Mouse (Mus musculus) forebrain, embryonic 11.5 days (tissue): ENCODE measurements around the gene Gm17660. TPM values are rescaled to one million over a fixed set of nuclear protein-coding genes. Genes with fewer than 3 reads are reported as not detected.
A peak's percentile ranks its signal among the peaks of the same experiment; 100 is the strongest.

Source experiments
- ATAC-seq: fragments of 200-750 bp; cut with Nextera tagmentation; replicated peaks from 2 replicates; pipeline ENCODE4 v1.8.0; 2017; ENCODE audit warnings: moderate TSS enrichment; ENCODE audit not compliant: low FRiP score
- DNase-seq: peaks from one replicate; pipeline ENCODE4 v3.0.0-alpha.2; 2017; ENCODE audit warnings: low spot score
- H3K27ac ChIP-seq: fragments of 300-500 bp; sonication (generic); 2 replicates; pipeline ENCODE4 v1.5.1; 2014; ENCODE audit warnings: low read depth, low read length
- H3K27me3 ChIP-seq: fragments of 300-500 bp; sonication (generic); 2 replicates; pipeline ENCODE4 v1.6.1; 2014; ENCODE audit warnings: mild to moderate bottlenecking, low read length, mixed read lengths; ENCODE audit not compliant: control insufficient read depth, insufficient read depth
- H3K36me3 ChIP-seq: fragments of 300-500 bp; sonication (generic); 2 replicates; pipeline ENCODE4 v1.6.1; 2014; ENCODE audit warnings: mild to moderate bottlenecking, low read length, moderate library complexity, mixed read lengths; ENCODE audit not compliant: control insufficient read depth, insufficient read depth
- H3K4me1 ChIP-seq: fragments of 300-500 bp; sonication (generic); replicated peaks from 2 replicates; pipeline ENCODE4 v1.6.1; 2014; ENCODE audit warnings: low read length, mixed read lengths; ENCODE audit not compliant: control insufficient read depth, insufficient read depth
- H3K4me2 ChIP-seq: fragments of 300-500 bp; sonication (generic); 2 replicates; pipeline ENCODE4 v1.6.1; 2014; ENCODE audit warnings: low read depth, mild to moderate bottlenecking, low read length, moderate library complexity, mixed read lengths; ENCODE audit not compliant: severe bottlenecking
- H3K4me3 ChIP-seq: fragments of 300-500 bp; sonication (generic); 2 replicates; pipeline ENCODE4 v1.5.1; 2014; ENCODE audit warnings: low read depth, low read length
- H3K9ac ChIP-seq: fragments of 300-500 bp; sonication (generic); 2 replicates; pipeline ENCODE4 v1.6.1; 2014; ENCODE audit warnings: low read length
- H3K9me3 ChIP-seq: fragments of 300-500 bp; sonication (generic); 2 replicates; pipeline ENCODE4 v1.6.1; 2016; ENCODE audit warnings: low read length, mixed read lengths; ENCODE audit not compliant: control insufficient read depth
- WGBS: fragments of 180-500 bp; shearing (Covaris S2); extraction: QIAGEN DNeasy Blood & Tissue Kit; methylation state at CpG from one replicate; pipeline ENCODE4 v1.1.7; 2014; 5-methylcytosine and 5-hydroxymethylcytosine counted together
- polyA plus RNA-seq: library from polyadenylated mRNA; unstranded; fragments of >200 nt; fragmentation: Nextera tagmentation; extraction: Ambion mirVana; gene quantifications from 2 replicates; pipeline ENCODE4 v1.2.1, GENCODE M21; 2014

Gene Gm17660
- polyA plus RNA-seq, 1 experiment from 2014 or later: not detected

DNA sequence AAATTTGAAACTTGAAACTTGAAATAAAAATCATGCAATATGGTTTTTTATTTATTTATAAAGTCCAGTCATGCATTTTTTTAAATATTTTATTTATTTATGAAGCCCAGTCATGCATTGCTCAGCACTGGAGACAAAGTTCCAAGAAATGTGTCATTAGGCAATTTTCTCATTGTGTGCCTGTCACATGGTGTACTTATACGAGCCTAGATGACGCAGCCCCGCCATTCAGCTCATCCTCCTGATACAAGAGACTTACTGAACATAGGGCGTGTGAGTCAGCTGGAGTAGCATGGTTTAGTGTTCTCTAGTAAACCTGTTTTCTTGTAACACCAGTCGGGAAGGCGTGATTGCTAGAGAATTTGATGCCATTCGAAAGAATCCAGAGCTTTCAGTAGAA, 21.1 kb downstream of the Gm17660 start:
- no peak overlapping the region for H3K9ac ChIP-seq
- 88% methylated on average over 7 of the region's 7 CpGs for WGBS
- no peak overlapping the region for H3K4me3 ChIP-seq
- no peaks in the 10 kb centered on the region for H3K9me3 ChIP-seq
- peaks cover 2% of the 10 kb centered on the region; the same call in 1 of the 2 replicates for H3K36me3 ChIP-seq
- H3K27ac ChIP-seq: no peak overlapping the region
- H3K4me1 ChIP-seq: no peaks in the 10 kb centered on the region
- H3K4me2 ChIP-seq: no peak overlapping the region
- DNase-seq (no peak), ATAC-seq (no peak)
- H3K27me3 ChIP-seq: no peaks in the 10 kb centered on the region

GRCm38 (mm10) chr5:104055816-104056215, 21.6 kb downstream of the Gm17660 start:
- Histone ChIP-seq H3K9me3 (no peaks in the 10 kb centered on the region), H3K4me2 (no peak overlapping the region), H3K27me3 (no peaks in the 10 kb centered on the region), H3K36me3 (no peaks in the 10 kb centered on the region; the same call in 1 of the 2 replicates), H3K4me1 (no peaks in the 10 kb centered on the region), H3K27ac (no peak overlapping the region), H3K9ac (no peak overlapping the region), H3K4me3 (no peak overlapping the region)
- WGBS: 90% methylated on average over 4 of the region's 4 CpGs
- no peak for ATAC-seq
- DNase-seq: no peak

DNA sequence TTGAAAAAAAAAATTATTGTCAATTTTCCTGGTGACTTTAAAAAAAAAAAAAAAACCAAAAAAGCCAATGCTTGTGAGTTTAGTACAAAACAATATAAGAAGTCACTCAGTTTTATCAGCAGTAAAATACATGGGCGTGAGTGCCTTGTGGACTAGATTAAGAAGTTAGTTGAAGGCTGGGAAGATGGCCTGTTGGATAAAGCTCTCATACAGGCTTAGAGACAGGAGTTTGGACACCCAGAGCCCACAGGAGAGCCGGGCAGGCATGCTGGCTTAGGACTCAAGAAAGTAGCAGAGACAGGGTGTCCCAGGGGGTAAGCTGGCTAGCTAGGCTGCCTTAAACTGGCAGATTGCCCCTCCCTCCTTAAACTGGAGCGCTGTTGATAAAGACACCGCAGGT, 22.5 kb downstream of the Gm17660 start:
- WGBS: 95% methylated on average over 4 of the region's 4 CpGs
- ATAC-seq (no peak), DNase-seq (no peak)
- Histone ChIP-seq H3K36me3 (no peaks in the 10 kb centered on the region; the same call in 1 of the 2 replicates), H3K9me3 (no peaks in the 10 kb centered on the region), H3K4me3 (no peak overlapping the region), H3K4me2 (no peak overlapping the region), H3K4me1 (no peaks in the 10 kb centered on the region), H3K27ac (no peak overlapping the region), H3K27me3 (no peaks in the 10 kb centered on the region), H3K9ac (no peak overlapping the region)

GRCm38 (mm10) chr5:104052956-104053355, 24.5 kb downstream of the Gm17660 start:
- Histone ChIP-seq H3K27me3 (no peaks in the 10 kb centered on the region), H3K9me3 (no peaks in the 10 kb centered on the region), H3K4me3 (no peak overlapping the region), H3K9ac (no peak overlapping the region), H3K4me2 (no peak overlapping the region), H3K27ac (no peak overlapping the region), H3K4me1 (no peaks in the 10 kb centered on the region), H3K36me3 (no peaks in the 10 kb centered on the region; the same call in 1 of the 2 replicates)
- peak; percentile 52 for DNase-seq
- no peak for ATAC-seq
- WGBS: 58% methylated on average over 8 of the region's 8 CpGs

DNA sequence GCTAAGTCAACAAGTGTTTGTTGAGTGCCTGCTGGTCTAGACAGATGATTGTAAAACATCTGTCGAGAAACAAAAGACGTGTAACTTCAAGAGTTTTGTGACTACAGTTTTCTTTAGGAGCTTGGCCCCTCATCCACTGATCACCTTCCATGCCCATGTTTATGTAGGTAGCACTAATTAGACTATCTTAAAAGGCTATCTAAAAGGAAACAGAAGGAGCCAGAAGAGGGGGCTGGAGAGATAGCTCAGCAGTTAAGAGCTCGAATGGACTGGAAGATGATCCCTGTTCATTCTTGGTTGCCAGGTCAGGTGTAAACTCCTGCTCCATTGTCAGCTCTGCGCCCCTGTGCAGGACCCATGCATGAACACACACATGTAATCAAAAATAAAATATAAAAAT, 29.3 kb downstream of the Gm17660 start:
- no peak for DNase-seq
- H3K36me3 ChIP-seq: no peaks in the 10 kb centered on the region; the same call in 1 of the 2 replicates
- H3K9ac ChIP-seq: no peak overlapping the region

DNA sequence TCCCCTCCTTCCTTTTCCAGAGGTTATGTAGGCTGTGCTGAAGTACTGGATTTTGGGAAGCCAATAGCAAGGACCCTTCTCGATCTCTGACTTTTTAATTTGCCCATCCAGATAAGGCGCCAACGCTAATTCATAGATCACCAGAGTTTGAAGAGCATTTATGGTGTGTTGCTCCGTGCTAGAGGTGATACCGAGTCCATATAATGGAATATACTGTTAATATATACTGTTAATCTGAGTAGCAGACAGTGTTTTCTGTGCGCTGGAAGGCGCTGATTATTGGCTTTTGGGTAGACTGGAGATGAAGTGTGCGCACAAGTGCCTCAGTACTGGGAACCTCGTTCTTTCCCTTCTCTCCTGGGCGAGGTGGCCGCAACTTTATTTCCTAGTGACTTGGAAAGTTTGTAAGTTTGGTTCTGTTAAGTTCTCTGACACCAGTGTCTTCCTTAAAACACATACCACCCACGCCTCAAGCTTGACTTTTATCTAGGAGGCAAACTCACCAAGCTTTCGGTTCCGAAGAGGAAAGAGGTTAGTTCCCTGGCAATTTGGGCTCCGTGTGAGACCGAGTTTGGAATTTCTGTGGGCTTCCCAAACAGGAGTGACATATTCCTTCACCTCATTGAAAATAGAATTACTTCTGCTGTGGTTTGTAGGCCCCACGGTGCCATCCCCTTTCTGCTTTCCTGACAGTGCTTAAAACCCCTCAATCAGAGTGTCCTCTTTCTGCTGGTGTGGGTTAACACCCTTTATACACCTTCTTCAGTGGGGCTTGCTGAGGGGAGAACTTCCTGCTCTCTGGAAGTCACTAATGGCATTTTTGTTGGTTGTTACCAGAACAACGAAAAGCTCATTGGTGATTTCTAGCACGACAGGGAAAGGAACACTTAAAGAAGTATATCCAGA, 30.0 kb downstream of the Gm17660 start:
- peak overlapping the region; percentile 64 for H3K4me2 ChIP-seq
- H3K27ac ChIP-seq: peak overlapping the region; percentile 31; the same call in 1 of the 2 replicates
- no peaks in the 10 kb centered on the region; the same call in 1 of the 2 replicates for H3K4me1 ChIP-seq
- 13% methylated on average over 19 of the region's 19 CpGs for WGBS
- ATAC-seq (no peak), DNase-seq (peak; percentile 47)
- H3K27me3 ChIP-seq: no peaks in the 10 kb centered on the region
- H3K9me3 ChIP-seq: no peaks in the 10 kb centered on the region
- peak overlapping the region; percentile 88 for H3K9ac ChIP-seq
- H3K36me3 ChIP-seq: no peaks in the 10 kb centered on the region; the same call in 1 of the 2 replicates
- peak overlapping the region; percentile 76 for H3K4me3 ChIP-seq

More for the DNA sequence above, 29.3 kb downstream of the Gm17660 start:
- ATAC-seq: no peak
- Histone ChIP-seq H3K27me3 (no peaks in the 10 kb centered on the region), H3K4me3 (no peak overlapping the region), H3K9me3 (no peaks in the 10 kb centered on the region), H3K4me1 (no peaks in the 10 kb centered on the region; the same call in 1 of the 2 replicates), H3K4me2 (peak overlapping the region; percentile 64; the same call in 1 of the 2 replicates), H3K27ac (no peak overlapping the region)
- WGBS: 57% methylated on average over 4 of the region's 4 CpGs

- peak; percentile 97 for DNase-seq
- Histone ChIP-seq H3K27me3 (no peaks in the 10 kb centered on the region), H3K4me1 (no peaks in the 10 kb centered on the region; the same call in 1 of the 2 replicates), H3K9ac (peak within 1 kb of the TSS; percentile 88), H3K4me3 (peak within 1 kb of the TSS; percentile 76), H3K9me3 (no peaks in the 10 kb centered on the region), H3K36me3 (no peaks in the 10 kb centered on the region), H3K27ac (peak within 1 kb of the TSS; percentile 71), H3K4me2 (peak within 1 kb of the TSS; percentile 64)
- ATAC-seq: peak; percentile 99
- 5% methylated on average over 90 of the region's 90 CpGs for WGBS
Observed at GRCm38 (mm10) chr5:104046256-104047199, 30.9 kb downstream of the Gm17660 start, which contains the start of gene Nudt9. Gene Nudt9 (plus strand): TSS chr5:104046306.

GRCm38 (mm10) chr5:104043704-104044103, 33.7 kb downstream of the Gm17660 start:
- no peak overlapping the region for H3K27ac ChIP-seq
- no peak overlapping the region for H3K4me3 ChIP-seq
- H3K9me3 ChIP-seq: no peaks in the 10 kb centered on the region
- H3K4me2 ChIP-seq: no peak overlapping the region
- no peaks in the 10 kb centered on the region; the same call in 1 of the 2 replicates for H3K4me1 ChIP-seq
- H3K36me3 ChIP-seq: no peaks in the 10 kb centered on the region
- H3K9ac ChIP-seq: no peak overlapping the region
- no peak for ATAC-seq
- DNase-seq: no peak
- no peaks in the 10 kb centered on the region for H3K27me3 ChIP-seq
- 54% methylated on average over 2 of the region's 2 CpGs for WGBS
